Mouse (Mus musculus): Measurements from ENCODE around the gene Smim13.
"Not testable (repeated sequence)": the region's sequence is repeated elsewhere in the genome, so short reads cannot be mapped to it uniquely, and the experiment has no call there.

GRCm38 (mm10) chr13:41205568-41205967 lies 44.1 kb upstream of the Smim13 start:
- TF ChIP-seq POU5F1 (IDR thresholded peaks at IDR 0.05; ENCODE audit: borderline replicate concordance, low read length); CTCF (conservative IDR thresholded peaks at IDR 0.05; ENCODE audit: low read length); NANOG (IDR thresholded peaks at IDR 0.05; ENCODE audit: borderline replicate concordance, low read length): not testable (repeated sequence)
